Mouse (Mus musculus) lung, postnatal 0 days (tissue): ENCODE data around the gene Cdk1. TPM values are rescaled to one million over a fixed set of nuclear protein-coding genes. Genes with fewer than 3 reads are reported as not detected.

ENCODE experiments used
- ATAC-seq: fragments of 200-750 bp; cut with Nextera tagmentation; 2 replicates; pipeline ENCODE4 v1.8.0; 2017; ENCODE audit warnings: moderate library complexity
- DNase-seq: peaks from one replicate; pipeline ENCODE4 v3.0.0-alpha.2; 2016; ENCODE audit warnings: low spot score
- H3K27ac ChIP-seq: fragments of 300-500 bp; sonication (generic); 2 replicates; pipeline ENCODE4 v1.5.1; 2014; ENCODE audit warnings: antibody characterized with exemption, mild to moderate bottlenecking, low read length, mixed read lengths
- H3K27me3 ChIP-seq: fragments of 300-500 bp; sonication (generic); replicated peaks from 2 replicates; pipeline ENCODE4 v1.6.1; 2014; ENCODE audit warnings: low read length, mixed read lengths; ENCODE audit not compliant: insufficient read depth
- H3K36me3 ChIP-seq: fragments of 300-500 bp; sonication (generic); 2 replicates; pipeline ENCODE4 v1.6.1; 2014; ENCODE audit warnings: low read length, mixed read lengths; ENCODE audit not compliant: insufficient read depth
- H3K4me1 ChIP-seq: fragments of 300-500 bp; sonication (generic); 2 replicates; pipeline ENCODE4 v1.6.1; 2014; ENCODE audit warnings: antibody characterized with exemption, low read depth, low read length, mixed read lengths; ENCODE audit not compliant: insufficient read depth
- H3K4me2 ChIP-seq: fragments of 300-500 bp; sonication (generic); replicated peaks from 2 replicates; pipeline ENCODE4 v1.6.1; 2014; ENCODE audit warnings: low read depth, mild to moderate bottlenecking, low read length, moderate library complexity, mixed read lengths
- H3K4me3 ChIP-seq: fragments of 300-500 bp; sonication (generic); 2 replicates; pipeline ENCODE4 v1.5.1; 2014; ENCODE audit warnings: low read depth, low read length
- H3K9ac ChIP-seq: fragments of 300-500 bp; sonication (generic); replicated peaks from 2 replicates; pipeline ENCODE4 v1.6.1; 2014; ENCODE audit warnings: low read depth, mild to moderate bottlenecking
- H3K9me3 ChIP-seq: fragments of 300-500 bp; sonication (generic); 2 replicates; pipeline ENCODE4 v1.6.1; 2016; ENCODE audit warnings: low read length, mixed read lengths
- CTCF ChIP-seq: IDR thresholded peaks from 2 replicates; pipeline ENCODE4 v1.5.1; 2016; ENCODE audit warnings: antibody characterized with exemption, mild to moderate bottlenecking
- EP300 ChIP-seq: IDR thresholded peaks from 2 replicates; pipeline ENCODE4 v1.6.1; 2016; ENCODE audit warnings: antibody characterized with exemption, mild to moderate bottlenecking, control low read depth
- WGBS: fragments of 180-500 bp; shearing (Covaris S2); extraction: QIAGEN DNeasy Blood & Tissue Kit; methylation state at CpG from one replicate; pipeline ENCODE4 v1.1.7; 2014; 5-methylcytosine and 5-hydroxymethylcytosine counted together
- polyA plus RNA-seq: library from polyadenylated mRNA; unstranded; fragments of >200 nt; fragmentation: Nextera tagmentation; extraction: Ambion mirVana; gene quantifications from 2 replicates; pipeline ENCODE4 v1.2.1, GENCODE M21; 2015

The Cdk1 gene
- polyA plus RNA-seq, 1 experiment from 2014 or later, result 46.5 TPM

- Histone ChIP-seq H3K4me2 (peak overlapping the region; percentile 53), H3K4me3 (peak overlapping the region; percentile 26), H3K27me3 (no peaks in the 10 kb centered on the region), H3K9ac (no peak overlapping the region), H3K36me3 (no peaks in the 10 kb centered on the region), H3K27ac (0 out of 2 replicates have a peak overlapping the region, but pooled peaks have one; percentile 32), H3K9me3 (no peaks in the 10 kb centered on the region), H3K4me1 (no peaks in the 10 kb centered on the region)
- peak; percentile 93 for DNase-seq
- WGBS, result 35% methylated on average over 21 of the region's 21 CpGs
- peak; percentile 94 for ATAC-seq
- TF ChIP-seq EP300 (peak; percentile 57), CTCF (peak; percentile 93)
These were observed 31.8 kb downstream of the Cdk1 start for GRCm38 (mm10) chr10:69320667-69321518.

- H3K36me3 ChIP-seq, result no peaks in the 10 kb centered on the region
- no peak overlapping the region for H3K9ac ChIP-seq
- H3K9me3 ChIP-seq, result no peaks in the 10 kb centered on the region
- ATAC-seq (no peak), DNase-seq (no peak)
- WGBS, result 85% methylated on average over 11 of the region's 11 CpGs
- no peak for TF ChIP-seq CTCF
- no peak for TF ChIP-seq EP300
- no peak overlapping the region for H3K27ac ChIP-seq
- no peak overlapping the region for H3K4me3 ChIP-seq
- no peak overlapping the region for H3K4me2 ChIP-seq
- no peaks in the 10 kb centered on the region for H3K27me3 ChIP-seq
- H3K4me1 ChIP-seq, result no peaks in the 10 kb centered on the region
These were observed 34.2 kb downstream of the Cdk1 start for GRCm38 (mm10) chr10:69318514-69318913.

GRCm38 (mm10) chr10:69313944-69314343, 38.8 kb downstream of the Cdk1 start:
- Histone ChIP-seq H3K9ac (no peak overlapping the region), H3K4me2 (no peak overlapping the region), H3K27ac (no peak overlapping the region), H3K9me3 (no peaks in the 10 kb centered on the region), H3K27me3 (no peaks in the 10 kb centered on the region), H3K4me3 (no peak overlapping the region), H3K36me3 (no peaks in the 10 kb centered on the region), H3K4me1 (no peaks in the 10 kb centered on the region)
- ATAC-seq, result no peak
- no peak for DNase-seq
- 64% methylated on average over 8 of the region's 8 CpGs for WGBS
- TF ChIP-seq CTCF (no peak), EP300 (no peak)

- 63% methylated on average over 16 of the region's 16 CpGs for WGBS
- Histone ChIP-seq H3K4me2 (no peak overlapping the region), H3K4me1 (no peaks in the 10 kb centered on the region), H3K9ac (no peak overlapping the region), H3K4me3 (no peak overlapping the region), H3K36me3 (no peaks in the 10 kb centered on the region), H3K9me3 (no peaks in the 10 kb centered on the region), H3K27me3 (no peaks in the 10 kb centered on the region), H3K27ac (no peak overlapping the region)
- ATAC-seq, result no peak
- DNase-seq, result no peak
- TF ChIP-seq CTCF (no peak), EP300 (no peak)
These were observed 40.9 kb downstream of the Cdk1 start for GRCm38 (mm10) chr10:69311867-69312266.

- Histone ChIP-seq H3K4me2 (no peak overlapping the region), H3K36me3 (no peaks in the 10 kb centered on the region), H3K27me3 (no peaks in the 10 kb centered on the region), H3K9me3 (no peaks in the 10 kb centered on the region), H3K27ac (no peak overlapping the region), H3K4me3 (no peak overlapping the region), H3K4me1 (no peaks in the 10 kb centered on the region), H3K9ac (no peak overlapping the region)
- 44% methylated on average over 5 of the region's 5 CpGs for WGBS
- no peak for DNase-seq
- no peak for ATAC-seq
- TF ChIP-seq EP300 (no peak), CTCF (no peak)
These were observed 43.6 kb downstream of the Cdk1 start for GRCm38 (mm10) chr10:69309109-69309508.

- DNase-seq (peak; percentile 83), ATAC-seq (peak; percentile 51)
- Histone ChIP-seq H3K36me3 (no peaks in the 10 kb centered on the region), H3K4me1 (no peaks in the 10 kb centered on the region), H3K4me2 (no peak overlapping the region), H3K4me3 (no peak overlapping the region), H3K9me3 (no peaks in the 10 kb centered on the region), H3K27me3 (no peaks in the 10 kb centered on the region), H3K9ac (no peak overlapping the region), H3K27ac (no peak overlapping the region)
- WGBS, result 28% methylated on average over 5 of the region's 5 CpGs
- TF ChIP-seq CTCF (peak; percentile 95), EP300 (no peak)
These were observed 45.7 kb downstream of the Cdk1 start for GRCm38 (mm10) chr10:69307067-69307466.
